Mouse (Mus musculus) lung, embryonic 15.5 days (tissue): ENCODE results near the gene Rad9b. TPM values are rescaled to one million over a fixed set of nuclear protein-coding genes. Genes with fewer than 3 reads are reported as not detected.
A peak's percentile ranks its signal among the peaks of the same experiment; 100 is the strongest.

Source experiments
- ATAC-seq: fragments of 200-750 bp; cut with Nextera tagmentation; 2 replicates; pipeline ENCODE4 v1.8.0; 2017; ENCODE audit warnings: moderate number of reproducible peaks, borderline replicate concordance; ENCODE audit not compliant: low FRiP score, low TSS enrichment; ENCODE audit errors: extremely low read depth
- H3K27ac ChIP-seq: fragments of 300-500 bp; sonication (generic); 2 replicates; pipeline ENCODE4 v1.5.1; 2015; ENCODE audit warnings: moderate library complexity, mild to moderate bottlenecking, inconsistent platforms
- H3K27me3 ChIP-seq: fragments of 300-500 bp; sonication (generic); 2 replicates; pipeline ENCODE4 v1.6.1; 2015; ENCODE audit warnings: inconsistent platforms
- H3K36me3 ChIP-seq: fragments of 300-500 bp; sonication (generic); 2 replicates; pipeline ENCODE4 v1.6.1; 2015; ENCODE audit warnings: inconsistent platforms
- H3K4me1 ChIP-seq: fragments of 300-500 bp; sonication (generic); 2 replicates; pipeline ENCODE4 v1.6.1; 2015; ENCODE audit warnings: inconsistent platforms
- H3K4me2 ChIP-seq: fragments of 300-500 bp; sonication (generic); 2 replicates; pipeline ENCODE4 v1.6.1; 2015; ENCODE audit warnings: inconsistent platforms, mild to moderate bottlenecking, moderate library complexity
- H3K4me3 ChIP-seq: fragments of 300-500 bp; sonication (generic); 2 replicates; pipeline ENCODE4 v1.5.1; 2015; ENCODE audit warnings: mild to moderate bottlenecking, inconsistent platforms
- H3K9ac ChIP-seq: fragments of 300-500 bp; sonication (generic); 2 replicates; pipeline ENCODE4 v1.6.1; 2015; ENCODE audit warnings: inconsistent platforms
- H3K9me3 ChIP-seq: fragments of 300-500 bp; sonication (generic); 2 replicates; pipeline ENCODE4 v1.6.1; 2016; ENCODE audit warnings: inconsistent platforms
- WGBS: fragments of 180-500 bp; shearing (Covaris S2); methylation state at CpG from one replicate; pipeline ENCODE4 v1.1.7; 2015; 5-methylcytosine and 5-hydroxymethylcytosine counted together
- polyA plus RNA-seq: library from polyadenylated mRNA; unstranded; fragments of >200 nt; fragmentation: Nextera tagmentation; extraction: Ambion mirVana; gene quantifications from 2 replicates; pipeline ENCODE4 v1.2.1, GENCODE M21; 2015

Gene Rad9b
- polyA plus RNA-seq, result 7.7 and 9.2 TPM in 2 replicates

GRCm38 (mm10) chr5:122353807-122354491 lies at the start of gene Rad9b, which contains the start of gene Vps29:
Gene Rad9b, minus strand, starts transcription at chr5:122354233.
Gene Vps29, plus strand, starts transcription at chr5:122354369.
- Histone ChIP-seq H3K4me1 (peaks cover 9% of the 10 kb centered on the region; the same call in 1 of the 2 replicates), H3K9me3 (no peaks in the 10 kb centered on the region), H3K9ac (peak within 1 kb of the TSS; percentile 92), H3K4me3 (peak within 1 kb of the TSS; percentile 99), H3K27me3 (no peaks in the 10 kb centered on the region), H3K27ac (peak within 1 kb of the TSS; percentile 70), H3K4me2 (peak within 1 kb of the TSS; percentile 87), H3K36me3 (0 out of 2 replicates have a peak, but pooled peaks cover 4% of the 10 kb centered on the region)
- WGBS, result 2% methylated on average over 51 of the region's 51 CpGs
- ATAC-seq, result peak; percentile 90

GRCm38 (mm10) chr5:122403362-122403761 lies 49.3 kb upstream of the Rad9b start:
- Histone ChIP-seq H3K36me3 (peaks cover 68% of the 10 kb centered on the region), H3K4me1 (peaks cover 14% of the 10 kb centered on the region; the same call in 1 of the 2 replicates), H3K27ac (no peak overlapping the region), H3K9ac (no peak overlapping the region), H3K4me3 (no peak overlapping the region), H3K9me3 (no peaks in the 10 kb centered on the region), H3K4me2 (no peak overlapping the region), H3K27me3 (no peaks in the 10 kb centered on the region)
- WGBS, result 83% methylated on average over 12 of the region's 12 CpGs
- no peak for ATAC-seq

GRCm38 (mm10) chr5:122402772-122403171 lies 48.7 kb upstream of the Rad9b start:
- 73% methylated on average over 5 of the region's 5 CpGs for WGBS
- Histone ChIP-seq H3K9me3 (no peaks in the 10 kb centered on the region), H3K9ac (no peak overlapping the region), H3K4me1 (peaks cover 14% of the 10 kb centered on the region; the same call in 1 of the 2 replicates), H3K27me3 (no peaks in the 10 kb centered on the region), H3K27ac (no peak overlapping the region), H3K4me2 (no peak overlapping the region), H3K36me3 (peaks cover 68% of the 10 kb centered on the region), H3K4me3 (no peak overlapping the region)
- ATAC-seq, result peak; percentile 56; the same call in 1 of the 2 replicates

GRCm38 (mm10) chr5:122402160-122402559 lies 48.1 kb upstream of the Rad9b start:
- Histone ChIP-seq H3K4me1 (peaks cover 14% of the 10 kb centered on the region; the same call in 1 of the 2 replicates), H3K4me3 (no peak overlapping the region), H3K9me3 (no peaks in the 10 kb centered on the region), H3K27me3 (no peaks in the 10 kb centered on the region), H3K9ac (no peak overlapping the region), H3K27ac (no peak overlapping the region), H3K36me3 (peaks cover 65% of the 10 kb centered on the region), H3K4me2 (no peak overlapping the region)
- WGBS, result 79% methylated on average over 13 of the region's 13 CpGs
- no peak for ATAC-seq

- H3K36me3 ChIP-seq, result peaks cover 61% of the 10 kb centered on the region
- no peak overlapping the region for H3K4me3 ChIP-seq
- H3K4me2 ChIP-seq, result no peak overlapping the region
- 32% methylated on average over 8 of the region's 8 CpGs for WGBS
- peaks cover 14% of the 10 kb centered on the region; the same call in 1 of the 2 replicates for H3K4me1 ChIP-seq
- no peak; the same call in 1 of the 2 replicates for ATAC-seq
- H3K27me3 ChIP-seq, result no peaks in the 10 kb centered on the region
- no peak overlapping the region for H3K27ac ChIP-seq
- H3K9me3 ChIP-seq, result no peaks in the 10 kb centered on the region
- no peak overlapping the region for H3K9ac ChIP-seq
These were observed 47.2 kb upstream of the Rad9b start for GRCm38 (mm10) chr5:122401303-122401640.

GRCm38 (mm10) chr5:122400628-122401302 lies 46.7 kb upstream of the Rad9b start:
- peaks cover 56% of the 10 kb centered on the region for H3K36me3 ChIP-seq
- no peak overlapping the region for H3K27ac ChIP-seq
- WGBS, result 54% methylated on average over 18 of the region's 18 CpGs
- H3K4me3 ChIP-seq, result no peak overlapping the region
- peak; percentile 59; the same call in 1 of the 2 replicates for ATAC-seq
- no peaks in the 10 kb centered on the region for H3K9me3 ChIP-seq
- H3K4me1 ChIP-seq, result peaks cover 14% of the 10 kb centered on the region; the same call in 1 of the 2 replicates
- H3K27me3 ChIP-seq, result no peaks in the 10 kb centered on the region
- no peak overlapping the region for H3K9ac ChIP-seq
- no peak overlapping the region for H3K4me2 ChIP-seq

GRCm38 (mm10) chr5:122399871-122400270 lies 45.8 kb upstream of the Rad9b start:
- 85% methylated on average over 8 of the region's 8 CpGs for WGBS
- peaks cover 47% of the 10 kb centered on the region for H3K36me3 ChIP-seq

GRCm38 (mm10) chr5:122397495-122397894 lies 43.5 kb upstream of the Rad9b start:
- H3K4me1 ChIP-seq, result peaks cover 23% of the 10 kb centered on the region
- H3K27ac ChIP-seq, result peak overlapping the region; percentile 41
- no peaks in the 10 kb centered on the region for H3K9me3 ChIP-seq
- 88% methylated on average over 8 of the region's 8 CpGs for WGBS
- H3K36me3 ChIP-seq, result peaks cover 24% of the 10 kb centered on the region
- H3K4me3 ChIP-seq, result no peak overlapping the region
- ATAC-seq, result no peak
- no peaks in the 10 kb centered on the region for H3K27me3 ChIP-seq
- H3K9ac ChIP-seq, result no peak overlapping the region
- no peak overlapping the region for H3K4me2 ChIP-seq

More at GRCm38 (mm10) chr5:122399871-122400270, 45.8 kb upstream of the Rad9b start:
- Histone ChIP-seq H3K9me3 (no peaks in the 10 kb centered on the region), H3K9ac (no peak overlapping the region), H3K4me2 (no peak overlapping the region), H3K4me3 (no peak overlapping the region), H3K27me3 (no peaks in the 10 kb centered on the region), H3K4me1 (peaks cover 14% of the 10 kb centered on the region; the same call in 1 of the 2 replicates), H3K27ac (no peak overlapping the region)
- no peak for ATAC-seq

GRCm38 (mm10) chr5:122396791-122397190 lies 42.8 kb upstream of the Rad9b start:
- Histone ChIP-seq H3K4me1 (peaks cover 23% of the 10 kb centered on the region), H3K36me3 (peaks cover 17% of the 10 kb centered on the region; the same call in 1 of the 2 replicates), H3K9me3 (no peaks in the 10 kb centered on the region), H3K4me3 (peak overlapping the region; percentile 17; the same call in 1 of the 2 replicates), H3K4me2 (peak overlapping the region; percentile 22; the same call in 1 of the 2 replicates), H3K27me3 (no peaks in the 10 kb centered on the region), H3K27ac (peak overlapping the region; percentile 87), H3K9ac (no peak overlapping the region)
- WGBS, result 78% methylated on average over 10 of the region's 10 CpGs
- peak; percentile 16; the same call in 1 of the 2 replicates for ATAC-seq

- peaks cover 10% of the 10 kb centered on the region; the same call in 1 of the 2 replicates for H3K36me3 ChIP-seq
- no peak overlapping the region for H3K4me3 ChIP-seq
- H3K9ac ChIP-seq, result no peak overlapping the region
- H3K9me3 ChIP-seq, result no peaks in the 10 kb centered on the region
- peaks cover 13% of the 10 kb centered on the region for H3K4me1 ChIP-seq
- WGBS, result 45% methylated on average over 2 of the region's 2 CpGs
- no peak overlapping the region for H3K4me2 ChIP-seq
- H3K27ac ChIP-seq, result no peak overlapping the region
- ATAC-seq, result no peak
- no peaks in the 10 kb centered on the region for H3K27me3 ChIP-seq
These were observed 39.9 kb upstream of the Rad9b start for GRCm38 (mm10) chr5:122393887-122394286.

GRCm38 (mm10) chr5:122392227-122393004 lies 38.4 kb upstream of the Rad9b start:
- Histone ChIP-seq H3K4me1 (peaks cover 13% of the 10 kb centered on the region), H3K36me3 (peaks cover 6% of the 10 kb centered on the region; the same call in 1 of the 2 replicates), H3K9me3 (no peaks in the 10 kb centered on the region), H3K27ac (peak overlapping the region; percentile 41; the same call in 1 of the 2 replicates), H3K4me3 (peak overlapping the region; percentile 83), H3K4me2 (peak overlapping the region; percentile 75), H3K27me3 (no peaks in the 10 kb centered on the region), H3K9ac (peak overlapping the region; percentile 74)
- ATAC-seq, result no peak
- 11% methylated on average over 19 of the region's 19 CpGs for WGBS
